Mouse (Mus musculus): ENCODE results near the gene Pde4b. TPM values are rescaled to one million over a fixed set of nuclear protein-coding genes. Genes with fewer than 3 reads are reported as not detected.

Gene Pde4b
- polyA plus RNA-seq, 1 experiment from 2014 or later: 9.6 TPM

DNA sequence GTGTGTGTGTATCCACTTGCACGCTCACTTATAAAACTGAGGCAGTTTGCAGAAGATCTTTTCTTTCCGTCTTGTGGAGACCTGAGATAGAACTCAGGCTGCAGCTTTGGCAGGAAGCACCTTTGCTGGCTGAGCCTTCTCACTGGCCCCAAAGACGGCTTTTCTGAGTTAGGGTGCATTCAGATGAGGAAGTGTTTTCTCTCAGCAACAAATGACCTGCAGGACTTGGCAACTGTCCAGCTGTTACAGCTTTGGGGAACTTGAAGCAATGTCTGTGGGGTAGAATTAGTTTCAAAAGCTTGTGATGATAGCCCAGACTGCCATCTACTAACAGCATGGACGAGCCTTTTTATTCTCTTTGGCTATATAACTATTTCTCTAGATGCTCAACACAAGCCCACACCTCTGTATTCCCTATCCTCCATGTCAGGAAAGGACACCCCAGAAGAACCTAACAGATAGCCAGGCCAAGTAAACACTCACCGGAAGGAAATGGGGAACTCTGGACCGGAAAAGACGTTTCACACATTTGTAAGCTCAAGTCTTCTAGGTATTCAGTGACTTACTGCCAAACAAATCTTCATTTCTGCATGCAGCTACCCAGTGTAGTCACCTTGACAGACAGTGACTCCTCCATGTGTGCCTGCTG, 429.8 kb downstream of the Pde4b start:
- Histone ChIP-seq H3K27me3 (no peaks in the 10 kb centered on the region), H3K36me3 (no peaks in the 10 kb centered on the region), H3K27ac (no peak overlapping the region), H3K9me3 (no peaks in the 10 kb centered on the region), H3K4me1 (0 out of 2 replicates have a peak, but pooled peaks cover 7% of the 10 kb centered on the region), H3K4me2 (no peak overlapping the region), H3K9ac (no peak overlapping the region), H3K4me3 (no peak overlapping the region)
- ATAC-seq (ENCODE audit: insufficient number of reproducible peaks, insufficient read depth, low FRiP score, low TSS enrichment, low read depth): no peak
- WGBS: 65% methylated on average over 7 of the region's 7 CpGs

DNA sequence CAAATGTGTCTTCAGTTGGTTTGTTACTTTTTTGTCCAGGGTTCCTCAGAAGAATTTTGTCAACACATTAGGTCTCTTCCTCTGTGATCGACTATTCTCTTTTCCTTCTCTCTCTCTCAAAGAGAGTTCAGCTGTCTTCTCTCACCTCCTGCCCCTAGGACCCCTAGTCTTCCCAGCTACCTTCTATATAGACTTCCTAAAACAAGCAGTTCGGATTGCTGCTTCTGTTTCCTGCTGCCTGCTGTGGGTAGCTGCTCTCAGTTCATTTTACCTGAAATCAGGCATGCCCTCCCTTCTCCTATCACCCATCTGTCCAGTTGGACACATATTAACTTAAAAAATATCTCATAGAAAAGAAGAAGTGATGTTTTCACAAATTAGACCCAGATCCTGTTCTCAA, 430.3 kb downstream of the Pde4b start:
- no peak overlapping the region for H3K4me3 ChIP-seq
- H3K27ac ChIP-seq: no peak overlapping the region
- H3K9ac ChIP-seq: no peak overlapping the region
- ATAC-seq (ENCODE audit: insufficient number of reproducible peaks, insufficient read depth, low FRiP score, low TSS enrichment, low read depth): no peak
- no peak overlapping the region for H3K4me2 ChIP-seq
- no peaks in the 10 kb centered on the region for H3K27me3 ChIP-seq
- 0 out of 2 replicates have a peak, but pooled peaks cover 3% of the 10 kb centered on the region for H3K4me1 ChIP-seq
- no peaks in the 10 kb centered on the region for H3K9me3 ChIP-seq
- no peaks in the 10 kb centered on the region for H3K36me3 ChIP-seq
- WGBS: 75% methylated on average over 2 of the region's 2 CpGs

DNA sequence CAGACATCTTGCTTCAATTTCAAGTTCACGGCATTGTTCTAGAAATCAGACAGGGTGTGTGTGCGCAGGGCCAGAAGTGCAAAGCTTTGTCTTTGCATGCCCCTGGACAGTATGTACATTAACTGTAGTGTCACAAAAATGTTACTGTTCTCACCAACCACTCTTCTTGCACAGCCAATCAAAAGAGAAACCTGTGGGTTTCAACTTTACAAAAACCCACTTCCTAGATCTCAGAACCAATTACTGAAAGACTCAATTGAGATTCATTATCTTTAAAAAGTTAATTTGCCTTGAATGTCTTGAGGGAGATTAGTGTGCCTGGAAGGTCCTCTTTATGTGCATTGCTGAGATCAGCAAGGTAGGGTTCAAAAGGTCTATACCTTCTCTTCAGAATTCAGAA, 431.0 kb downstream of the Pde4b start:
- WGBS: 79% methylated on average over 2 of the region's 2 CpGs
- Histone ChIP-seq H3K36me3 (no peaks in the 10 kb centered on the region), H3K9ac (no peak overlapping the region), H3K27ac (no peak overlapping the region), H3K9me3 (no peaks in the 10 kb centered on the region), H3K4me1 (0 out of 2 replicates have a peak, but pooled peaks cover 3% of the 10 kb centered on the region), H3K4me3 (no peak overlapping the region), H3K27me3 (no peaks in the 10 kb centered on the region), H3K4me2 (no peak overlapping the region)
- no peak for ATAC-seq (ENCODE audit: insufficient number of reproducible peaks, insufficient read depth, low FRiP score, low TSS enrichment, low read depth)

DNA sequence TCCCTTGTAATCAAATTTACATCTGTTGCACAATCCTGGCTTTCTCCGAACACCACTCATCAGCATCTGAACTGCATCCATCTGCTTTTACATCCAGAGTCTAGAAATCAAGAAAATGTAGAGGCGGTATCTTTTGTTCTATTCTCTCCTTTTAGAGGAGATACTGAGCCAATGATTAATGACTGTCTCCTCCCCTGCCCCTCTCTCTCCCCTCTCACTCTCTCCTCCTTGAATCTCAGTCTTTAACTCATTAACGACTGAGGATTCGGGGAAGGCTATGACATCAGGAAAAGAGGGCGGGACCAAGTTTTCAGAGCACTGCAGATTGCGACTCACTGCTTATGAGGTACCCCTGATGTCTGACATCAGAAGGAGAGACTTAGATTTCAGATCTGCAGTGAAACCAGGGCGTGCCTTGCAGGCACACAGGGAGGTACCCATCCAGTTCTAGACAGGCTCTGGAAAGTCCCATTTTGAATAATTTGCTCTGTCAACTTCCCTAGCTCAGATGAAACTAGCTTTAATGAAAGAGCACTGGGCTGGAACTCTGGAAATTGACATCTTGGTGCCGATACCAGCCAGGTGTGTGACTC, 433.4 kb downstream of the Pde4b start:
- Histone ChIP-seq H3K9ac (no peak overlapping the region), H3K4me1 (0 out of 2 replicates have a peak, but pooled peaks cover 3% of the 10 kb centered on the region), H3K27me3 (no peaks in the 10 kb centered on the region), H3K9me3 (no peaks in the 10 kb centered on the region), H3K4me2 (no peak overlapping the region), H3K36me3 (no peaks in the 10 kb centered on the region), H3K4me3 (no peak overlapping the region), H3K27ac (no peak overlapping the region)
- WGBS: 62% methylated on average over 8 of the region's 8 CpGs
- no peak for ATAC-seq (ENCODE audit: insufficient number of reproducible peaks, insufficient read depth, low FRiP score, low TSS enrichment, low read depth)

DNA sequence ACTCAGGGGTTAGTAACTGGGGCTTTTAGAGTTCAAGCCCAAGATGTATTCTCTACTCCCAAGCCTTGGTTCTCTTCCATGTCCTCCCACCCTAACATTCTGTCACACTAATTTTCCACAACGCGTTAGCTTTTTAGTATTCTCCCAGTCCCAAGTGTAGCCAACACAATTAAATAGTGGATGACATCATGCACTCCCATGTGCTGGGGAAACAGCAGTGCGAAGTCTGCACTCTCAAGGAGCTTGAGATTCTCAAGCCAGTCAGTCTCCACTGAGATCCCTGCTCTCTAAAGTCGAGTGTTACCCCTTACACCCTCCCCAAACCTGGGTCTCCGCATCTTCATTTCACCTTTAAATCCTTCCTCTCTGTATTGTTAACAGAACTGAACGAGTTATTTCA, 434.1 kb downstream of the Pde4b start:
- Histone ChIP-seq H3K4me2 (no peak overlapping the region), H3K9ac (no peak overlapping the region), H3K27ac (no peak overlapping the region), H3K4me3 (no peak overlapping the region), H3K9me3 (no peaks in the 10 kb centered on the region), H3K27me3 (no peaks in the 10 kb centered on the region), H3K4me1 (0 out of 2 replicates have a peak, but pooled peaks cover 3% of the 10 kb centered on the region), H3K36me3 (no peaks in the 10 kb centered on the region)
- ATAC-seq (ENCODE audit: insufficient number of reproducible peaks, insufficient read depth, low FRiP score, low TSS enrichment, low read depth): no peak
- WGBS: 79% methylated on average over 6 of the region's 6 CpGs

DNA sequence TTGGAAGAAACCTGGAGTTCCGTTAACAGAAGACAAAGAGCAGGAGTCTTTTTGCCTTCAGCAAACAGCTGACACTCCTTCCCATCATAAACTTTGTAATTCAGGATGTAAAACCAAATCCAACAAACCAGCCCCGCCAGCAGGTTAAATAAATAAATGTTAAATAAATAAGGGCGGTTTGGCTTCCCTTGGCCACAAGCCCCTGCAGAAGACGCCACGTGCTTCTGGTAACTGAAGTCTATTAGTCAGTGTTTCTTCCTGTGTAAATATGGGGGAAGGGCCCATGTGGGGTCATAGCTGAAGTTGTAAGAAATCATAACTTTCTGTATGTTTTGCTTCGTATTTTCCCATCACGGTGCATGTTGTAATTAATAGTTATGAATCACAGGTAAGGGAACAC, 440.0 kb downstream of the Pde4b start:
- no peak for ATAC-seq (ENCODE audit: insufficient number of reproducible peaks, insufficient read depth, low FRiP score, low TSS enrichment, low read depth)
- H3K9me3 ChIP-seq: no peaks in the 10 kb centered on the region
- no peaks in the 10 kb centered on the region for H3K36me3 ChIP-seq
- no peak overlapping the region for H3K9ac ChIP-seq
- 0 out of 2 replicates have a peak, but pooled peaks cover 3% of the 10 kb centered on the region for H3K4me1 ChIP-seq
- H3K4me2 ChIP-seq: no peak overlapping the region
- no peaks in the 10 kb centered on the region for H3K27me3 ChIP-seq
- H3K27ac ChIP-seq: no peak overlapping the region
- no peak overlapping the region for H3K4me3 ChIP-seq
- WGBS: 65% methylated on average over 7 of the region's 7 CpGs

DNA sequence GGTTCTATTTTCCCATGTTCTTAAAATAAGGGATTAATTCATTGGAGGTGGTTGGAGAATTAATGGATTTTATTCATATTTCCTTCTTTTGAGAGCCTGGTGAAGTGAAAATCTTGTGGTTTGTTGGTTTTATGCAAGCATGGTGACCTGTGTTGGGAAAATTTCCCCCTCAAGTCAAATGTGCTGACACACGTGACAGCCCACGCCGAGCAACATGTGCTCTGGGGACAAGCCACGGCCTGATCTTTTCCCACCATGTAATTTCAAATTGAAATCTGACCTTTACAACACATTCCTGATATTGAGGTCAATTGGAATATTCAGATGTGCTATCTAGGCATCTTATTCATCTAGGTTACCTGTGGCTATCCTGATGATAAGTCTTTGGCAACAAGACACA, 443.5 kb downstream of the Pde4b start:
- no peak overlapping the region for H3K27ac ChIP-seq
- no peaks in the 10 kb centered on the region for H3K36me3 ChIP-seq
- H3K9me3 ChIP-seq: no peaks in the 10 kb centered on the region
- H3K4me1 ChIP-seq: 0 out of 2 replicates have a peak, but pooled peaks cover 3% of the 10 kb centered on the region
- no peak for ATAC-seq (ENCODE audit: insufficient number of reproducible peaks, insufficient read depth, low FRiP score, low TSS enrichment, low read depth)
- no peaks in the 10 kb centered on the region for H3K27me3 ChIP-seq
- WGBS: 64% methylated on average over 4 of the region's 4 CpGs
- no peak overlapping the region for H3K4me3 ChIP-seq
- no peak overlapping the region for H3K4me2 ChIP-seq
- no peak overlapping the region for H3K9ac ChIP-seq

DNA sequence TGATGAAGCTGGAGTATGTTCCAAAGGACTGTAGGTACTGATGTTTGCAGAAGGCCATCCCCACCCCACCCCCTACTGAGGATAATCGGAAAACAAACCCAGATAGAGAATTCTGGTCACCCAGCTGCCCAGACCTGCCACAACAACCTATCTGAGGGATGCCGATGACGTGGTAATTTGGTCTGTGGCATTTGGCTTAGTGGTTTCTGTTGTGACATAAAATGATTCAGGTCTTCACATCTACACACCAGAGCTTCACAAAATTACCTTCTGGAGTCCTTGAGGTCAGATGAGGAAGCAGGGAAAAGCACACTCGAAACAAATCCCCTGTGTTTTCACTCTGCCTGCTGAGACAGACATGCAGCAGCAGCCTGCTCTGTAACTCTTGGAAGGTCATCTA, 444.4 kb downstream of the Pde4b start:
- Histone ChIP-seq H3K36me3 (no peaks in the 10 kb centered on the region), H3K27me3 (no peaks in the 10 kb centered on the region), H3K4me2 (no peak overlapping the region), H3K4me1 (0 out of 2 replicates have a peak, but pooled peaks cover 3% of the 10 kb centered on the region), H3K27ac (no peak overlapping the region), H3K9ac (no peak overlapping the region), H3K9me3 (no peaks in the 10 kb centered on the region), H3K4me3 (no peak overlapping the region)
- ATAC-seq (ENCODE audit: insufficient number of reproducible peaks, insufficient read depth, low FRiP score, low TSS enrichment, low read depth): no peak
- 67% methylated on average over 4 of the region's 4 CpGs for WGBS

DNA sequence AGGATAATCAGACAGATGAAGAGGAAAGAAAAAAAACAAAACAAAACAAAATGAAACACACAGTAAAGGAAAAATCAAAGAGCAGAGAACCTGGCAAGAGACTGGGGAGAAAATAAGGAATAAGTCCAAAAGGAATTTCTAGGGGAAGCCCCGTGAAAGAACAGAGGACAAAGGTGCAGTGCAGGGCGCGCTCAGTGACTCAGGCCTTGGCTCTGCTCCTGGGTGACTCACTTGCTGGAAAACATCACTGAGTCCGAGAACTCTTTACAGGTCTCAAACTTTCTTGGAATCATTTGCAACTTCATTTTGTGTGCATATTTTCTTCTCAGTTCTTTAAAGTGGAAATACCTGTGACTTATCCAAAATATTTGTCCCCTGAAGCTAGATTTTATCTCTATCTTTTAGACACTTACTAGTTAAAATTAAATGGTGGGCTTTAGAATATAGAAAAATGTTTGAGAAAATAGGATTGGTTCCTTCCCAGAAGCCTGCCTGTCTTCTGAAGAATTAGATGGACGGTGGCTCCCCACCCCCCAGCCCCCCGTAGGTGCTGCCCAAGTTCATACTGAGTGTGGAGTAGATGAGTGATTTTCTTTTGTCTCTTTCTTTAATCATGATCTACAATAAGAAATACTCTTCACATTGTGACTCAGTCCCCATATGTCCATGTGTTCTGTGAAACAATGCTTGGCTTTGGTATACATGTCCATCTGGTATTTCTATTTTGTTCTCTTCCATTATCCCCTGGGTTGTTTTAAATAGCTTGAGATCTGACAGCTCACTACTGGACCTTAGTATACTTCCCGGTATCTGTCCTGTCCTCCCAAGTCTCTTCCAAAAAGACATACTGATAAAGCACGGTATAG, 446.1 kb downstream of the Pde4b start:
- no peak overlapping the region for H3K4me2 ChIP-seq
- H3K9me3 ChIP-seq: no peaks in the 10 kb centered on the region
- H3K36me3 ChIP-seq: no peaks in the 10 kb centered on the region
- WGBS: 71% methylated on average over 8 of the region's 8 CpGs
- H3K4me3 ChIP-seq: no peak overlapping the region
- no peak overlapping the region for H3K9ac ChIP-seq
- H3K27ac ChIP-seq: no peak overlapping the region
- H3K27me3 ChIP-seq: no peaks in the 10 kb centered on the region
- ATAC-seq (ENCODE audit: insufficient number of reproducible peaks, insufficient read depth, low FRiP score, low TSS enrichment, low read depth): no peak
- no peaks in the 10 kb centered on the region for H3K4me1 ChIP-seq

DNA sequence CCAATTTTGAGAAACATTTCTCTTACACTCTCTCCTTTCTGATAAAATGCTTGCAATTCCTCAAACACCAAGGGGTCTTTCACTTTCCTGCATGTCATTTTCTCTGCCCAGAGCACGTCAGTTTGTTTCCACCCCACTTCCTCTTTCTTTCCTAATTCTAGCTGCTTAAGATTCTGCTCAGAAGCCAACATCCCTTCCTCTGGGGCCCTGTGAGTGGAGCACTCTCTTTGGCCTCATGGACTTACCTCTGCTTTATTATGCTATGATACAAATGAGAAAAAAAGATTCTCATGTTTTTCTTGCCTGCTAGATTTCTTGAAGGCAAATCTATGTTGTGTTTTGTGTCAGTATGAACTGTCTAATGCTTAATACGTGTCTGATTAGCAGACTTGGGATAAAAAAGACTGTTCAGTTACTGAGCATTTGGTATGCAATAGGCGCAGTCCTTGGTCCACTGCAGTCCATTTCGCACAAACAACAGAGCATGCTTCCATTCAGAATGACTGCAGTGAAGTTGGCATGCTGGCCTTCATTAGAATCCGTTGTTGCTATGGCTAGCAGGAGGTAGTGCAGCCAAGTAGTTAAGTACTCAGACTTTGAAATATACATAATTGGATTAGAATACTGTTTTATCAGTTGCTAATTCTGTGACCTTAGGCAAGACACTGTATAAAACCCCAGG, 446.8 kb downstream of the Pde4b start:
- Histone ChIP-seq H3K36me3 (no peaks in the 10 kb centered on the region), H3K9ac (no peak overlapping the region), H3K4me1 (no peaks in the 10 kb centered on the region), H3K4me2 (no peak overlapping the region), H3K4me3 (no peak overlapping the region), H3K9me3 (no peaks in the 10 kb centered on the region), H3K27ac (no peak overlapping the region), H3K27me3 (no peaks in the 10 kb centered on the region)
- WGBS: 60% methylated on average over 5 of the region's 5 CpGs
- no peak for ATAC-seq (ENCODE audit: insufficient number of reproducible peaks, insufficient read depth, low FRiP score, low TSS enrichment, low read depth)

DNA sequence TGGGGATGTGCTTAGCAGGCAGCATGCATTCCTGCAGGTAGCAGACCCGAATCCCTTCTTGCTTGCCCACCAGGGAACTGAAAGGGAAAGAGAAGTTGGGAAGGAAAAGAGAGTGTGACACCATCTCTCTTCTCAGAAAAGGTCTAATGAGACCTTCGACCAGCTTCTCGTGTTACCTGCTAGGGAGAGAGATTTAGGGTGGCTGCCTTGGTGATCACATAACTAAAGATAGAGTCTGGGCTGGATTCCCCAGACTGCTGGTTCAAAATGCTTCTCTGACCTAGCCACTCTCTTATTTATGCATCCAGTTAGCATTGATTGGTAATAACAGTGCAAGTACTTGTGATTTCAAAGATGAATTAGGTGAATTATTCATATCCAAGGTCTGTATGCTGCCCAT, 448.5 kb downstream of the Pde4b start:
- H3K4me1 ChIP-seq: no peaks in the 10 kb centered on the region
- H3K27me3 ChIP-seq: no peaks in the 10 kb centered on the region
- no peak overlapping the region for H3K9ac ChIP-seq
- no peaks in the 10 kb centered on the region for H3K36me3 ChIP-seq
- no peak overlapping the region for H3K4me3 ChIP-seq
- no peak overlapping the region for H3K4me2 ChIP-seq
- ATAC-seq (ENCODE audit: insufficient number of reproducible peaks, insufficient read depth, low FRiP score, low TSS enrichment, low read depth): no peak
- H3K27ac ChIP-seq: no peak overlapping the region
- H3K9me3 ChIP-seq: no peaks in the 10 kb centered on the region
- WGBS: 66% methylated on average over 3 of the region's 3 CpGs

All from embryonic facial prominence, embryonic 13.5 days (tissue).